Mouse (Mus musculus) ES-E14 (cell line): ENCODE results near the gene Il1f8. TPM values are rescaled to one million over a fixed set of nuclear protein-coding genes. Genes with fewer than 3 reads are reported as not detected.
"Not testable (repeated sequence)": the region's sequence is repeated elsewhere in the genome, so short reads cannot be mapped to it uniquely, and the experiment has no call there.

Experiments used
- DNase-seq: peaks from one replicate; pipeline ENCODE4 v3.0.0-alpha.2; 2013; ENCODE audit warnings: low read depth, low spot score
- H3K27ac ChIP-seq: 2 replicates; pipeline ENCODE4 v1.5.1; 2012; ENCODE audit warnings: low read depth, mild to moderate bottlenecking, low read length, moderate library complexity, mixed read lengths; ENCODE audit not compliant: poor library complexity, insufficient read depth, severe bottlenecking
- H3K36me3 ChIP-seq: 2 replicates; pipeline ENCODE4 v1.6.1; 2012; ENCODE audit warnings: mild to moderate bottlenecking, low read length, moderate library complexity, mixed read lengths; ENCODE audit not compliant: control insufficient read depth, poor library complexity, insufficient read depth, severe bottlenecking
- H3K4me1 ChIP-seq, 2 experiments: fragments of 150-350 bp in 1 of 2; sonication (generic) in 1 of 2; 2 replicates each; pipeline ENCODE4 v1.6.1; 2012; ENCODE audit warnings: low read length in 2 of 2, mild to moderate bottlenecking in 1 of 2, mixed read lengths in 1 of 2; ENCODE audit not compliant: control insufficient read depth in 2 of 2, insufficient read depth in 2 of 2, poor library complexity in 1 of 2
- H3K4me3 ChIP-seq, 2 experiments: fragments of 150-350 bp in 1 of 2; sonication (generic) in 1 of 2; 2 replicates each; pipeline ENCODE4 v1.5.1; 2012; ENCODE audit warnings: low read length in 2 of 2, low read depth in 1 of 2, mild to moderate bottlenecking in 1 of 2, mixed read lengths in 1 of 2; ENCODE audit not compliant: insufficient read depth in 1 of 2, poor library complexity in 1 of 2, severe bottlenecking in 1 of 2
- H3K9ac ChIP-seq: 2 replicates; pipeline ENCODE4 v1.6.1; 2012; ENCODE audit warnings: low read depth, mild to moderate bottlenecking, low read length, mixed read lengths; ENCODE audit not compliant: poor library complexity, insufficient read depth, severe bottlenecking
- H3K9me3 ChIP-seq: fragments of 150-350 bp; sonication (generic); 2 replicates; pipeline ENCODE4 v1.6.1; 2012; ENCODE audit warnings: low read depth, mild to moderate bottlenecking, low read length; ENCODE audit not compliant: control insufficient read depth, insufficient read depth
- CHD2 ChIP-seq: IDR thresholded peaks from 2 replicates; pipeline ENCODE4 v1.6.1; 2014; ENCODE audit warnings: mild to moderate bottlenecking, low read depth, low read length, inconsistent platforms
- HCFC1 ChIP-seq: IDR thresholded peaks from 2 replicates; pipeline ENCODE4 v1.6.1; 2012; ENCODE audit warnings: low read length, inconsistent platforms, borderline replicate concordance; ENCODE audit not compliant: insufficient read depth
- MAFK ChIP-seq: IDR thresholded peaks from 2 replicates; pipeline ENCODE4 v1.6.1; 2014; ENCODE audit warnings: mild to moderate bottlenecking, low read depth, low read length, inconsistent platforms; ENCODE audit not compliant: insufficient read depth
- ZC3H11A ChIP-seq: IDR thresholded peaks from 2 replicates; pipeline ENCODE4 v1.6.1; 2012; ENCODE audit warnings: low read depth, mild to moderate bottlenecking, inconsistent platforms, low read length, borderline replicate concordance
- ZNF384 ChIP-seq: IDR thresholded peaks from 2 replicates; pipeline ENCODE4 v1.6.1; 2012; ENCODE audit warnings: low read depth, low read length, inconsistent platforms
- in situ Hi-C, 2 experiments: fragments of 600-800 bp; cut with MboI; formaldehyde crosslinking; loops; one replicate each; pipeline ENCODE4 v1.15.1; 2025; ENCODE audit warnings: low sequenced_read_pairs in 2 of 2, inconsistent platforms in 1 of 2; ENCODE audit not compliant: unreplicated experiment in 2 of 2
- total RNA-seq: library from RNA; depleted of rRNA; stranded (reverse); fragments of 300-350 nt; gene quantifications from 2 replicates; pipeline ENCODE4 v1.2.3, GENCODE M21; 2012

Gene Il1f8
- total RNA-seq, 1 experiment, result not detected

GRCm38 (mm10) chr2:24181683-24182331, 28.8 kb downstream of the Il1f8 start:
- H3K27ac ChIP-seq, H3K9me3 ChIP-seq, H3K36me3 ChIP-seq, H3K9ac ChIP-seq, H3K4me1 ChIP-seq, in situ Hi-C loops: not testable (repeated sequence)
- peak; percentile 39; the same call in 1 of the 2 replicates for TF ChIP-seq ZC3H11A
- H3K4me3 ChIP-seq, result 0 out of 4 replicates have a peak overlapping the region, but pooled peaks of 1 of the 2 experiments have one; percentile 24
- peak; percentile 29 for DNase-seq

GRCm38 (mm10) chr2:24182423-24183147, 29.6 kb downstream of the Il1f8 start:
- in situ Hi-C loops, DNase-seq, H3K9ac ChIP-seq, H3K27ac ChIP-seq, H3K9me3 ChIP-seq, H3K4me1 ChIP-seq, H3K36me3 ChIP-seq: not testable (repeated sequence)
- H3K4me3 ChIP-seq, result 0 out of 4 replicates have a peak overlapping the region, but pooled peaks of 1 of the 2 experiments have one; percentile 24

- in situ Hi-C loops, H3K27ac ChIP-seq, H3K36me3 ChIP-seq, H3K9me3 ChIP-seq, H3K4me3 ChIP-seq, H3K9ac ChIP-seq, H3K4me1 ChIP-seq, DNase-seq: not testable (repeated sequence)
These were observed 31.1 kb downstream of the Il1f8 start for GRCm38 (mm10) chr2:24184092-24184491.

- DNase-seq, result no peak
- Histone ChIP-seq H3K4me1 (no peaks in the 10 kb centered on the region), H3K36me3 (no peaks in the 10 kb centered on the region), H3K4me3 (no peak within 1 kb of the TSS), H3K9me3 (no peaks in the 10 kb centered on the region), H3K27ac (no peak within 1 kb of the TSS), H3K9ac (no peak within 1 kb of the TSS)
- TF ChIP-seq CHD2 (no peak), ZC3H11A (no peak), HCFC1 (no peak), ZNF384 (no peak), MAFK (no peak)
- in situ Hi-C loops, result no loop called here
These were observed 33.2 kb downstream of the Il1f8 start, which contains the start of gene Il1f9 for GRCm38 (mm10) chr2:24186176-24186575. Gene Il1f9, plus strand, starts transcription at chr2:24186476.

GRCm38 (mm10) chr2:24187585-24187984, 34.6 kb downstream of the Il1f8 start:
- H3K4me1 ChIP-seq, result no peaks in the 10 kb centered on the region
- no peak for DNase-seq
- no peak overlapping the region for H3K9ac ChIP-seq
- no peaks in the 10 kb centered on the region for H3K9me3 ChIP-seq
- no peaks in the 10 kb centered on the region for H3K36me3 ChIP-seq
- no peak overlapping the region for H3K27ac ChIP-seq
- H3K4me3 ChIP-seq, result no peak overlapping the region
- TF ChIP-seq ZC3H11A, result no peak
- no peak for TF ChIP-seq CHD2
- no peak for TF ChIP-seq MAFK
- TF ChIP-seq ZNF384, result no peak
- no peak for TF ChIP-seq HCFC1
- in situ Hi-C loops, result no loop called here
